Mouse (Mus musculus) spleen, postnatal 14 days (tissue): Measurements from ENCODE around the gene Cd248.

Source experiments
- DNase-seq, 2 experiments: peaks; one replicate each; pipeline ENCODE4 v3.0.0; 2021 to 2022; ENCODE audit warnings: low spot score in 2 of 2

The Cd248 gene

DNA sequence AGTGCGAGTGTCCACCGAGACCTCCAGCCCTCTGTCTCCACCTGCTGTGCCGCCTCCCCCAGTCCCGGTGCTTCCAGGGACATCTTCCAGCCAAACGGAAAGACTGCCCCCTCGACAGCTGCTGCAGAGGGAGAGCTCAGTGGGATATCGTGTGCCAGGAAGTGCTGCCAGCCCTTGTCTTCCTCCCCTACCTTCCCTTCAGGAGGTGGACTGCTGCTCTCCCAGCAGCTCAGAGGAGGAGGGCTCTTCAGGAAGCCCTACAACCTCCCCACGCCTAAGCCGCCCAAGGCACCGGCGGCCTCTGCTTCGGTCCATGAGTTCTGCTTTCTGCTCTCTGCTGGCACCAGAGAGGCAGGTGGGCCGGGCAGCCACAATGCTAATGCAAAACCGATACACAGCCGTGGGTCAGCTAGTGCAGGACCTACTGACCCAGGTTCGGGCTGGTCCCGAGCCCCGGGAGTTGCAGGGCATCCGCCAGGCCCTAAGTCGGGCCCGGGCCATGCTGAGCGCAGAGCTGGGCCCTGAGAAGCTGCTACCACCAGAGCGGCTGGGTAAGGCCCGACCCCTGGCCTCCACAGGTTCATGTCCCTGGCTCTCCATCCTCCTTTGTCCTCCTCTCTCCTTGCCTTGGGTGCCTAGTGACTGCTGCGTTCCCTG is 15.6 kb upstream of the Cd248 start:
- DNase-seq = no peak

DNA sequence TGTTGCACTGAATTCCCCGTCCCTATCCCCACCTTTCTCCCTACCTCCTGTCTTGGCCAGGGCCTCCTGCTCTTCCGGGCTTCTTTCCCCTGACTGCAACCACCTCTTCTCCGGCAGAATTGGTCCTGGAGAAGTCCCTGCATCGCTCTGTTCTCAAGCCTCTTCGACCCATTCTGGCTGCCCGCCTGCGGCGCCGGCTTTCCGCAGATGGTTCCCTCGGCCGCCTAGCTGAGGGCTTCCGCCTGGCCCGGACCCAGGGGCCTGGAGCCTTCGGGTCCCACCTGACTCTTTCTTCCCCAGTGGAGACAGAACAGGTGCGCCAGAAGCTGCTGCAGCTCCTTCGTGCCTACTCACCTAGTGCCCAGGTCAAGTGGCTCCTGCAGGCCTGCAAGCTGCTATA is 15.0 kb upstream of the Cd248 start:
- no peak for DNase-seq

DNA sequence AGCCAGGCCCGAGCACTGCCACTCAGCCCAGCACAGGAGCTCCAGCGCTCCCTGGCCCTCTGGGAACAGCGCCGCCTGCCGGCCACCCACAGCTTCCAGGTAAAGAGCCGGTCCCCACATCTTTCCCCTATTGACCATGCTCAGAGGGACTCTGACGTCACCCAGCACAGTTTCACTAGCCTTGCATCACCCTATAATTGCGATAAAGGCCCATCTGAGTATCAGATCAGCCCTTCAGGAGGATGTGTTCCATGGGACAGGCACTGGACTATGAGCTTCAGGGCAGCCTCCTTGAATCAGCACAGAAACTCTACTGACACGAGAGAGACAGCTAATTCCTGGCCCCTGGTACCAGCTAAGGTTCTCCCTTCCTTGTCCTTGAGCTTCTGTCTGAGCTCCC is 14.0 kb upstream of the Cd248 start:
- peak in 1 of 2 experiments; percentile 56 for DNase-seq

DNA sequence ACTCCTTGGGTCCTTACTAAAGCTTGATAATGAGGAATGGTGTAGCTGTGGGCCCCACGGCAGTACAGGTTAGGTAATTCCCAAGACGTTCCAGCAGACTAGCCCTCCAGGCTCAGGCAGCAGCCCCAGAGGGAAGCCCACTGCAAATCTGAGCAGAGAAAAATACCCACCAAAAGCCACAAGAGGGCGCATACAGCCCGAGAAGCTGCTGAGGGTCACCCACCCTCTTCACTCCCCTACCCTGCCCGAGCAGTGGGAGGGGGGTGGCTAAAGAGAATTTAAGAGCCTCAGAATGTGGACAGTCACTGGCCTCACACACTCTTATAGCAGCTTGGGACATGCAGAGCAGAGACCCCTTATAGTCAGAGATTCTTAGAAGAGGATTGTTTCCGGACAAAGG is 11.6 kb upstream of the Cd248 start:
- no peak for DNase-seq

DNA sequence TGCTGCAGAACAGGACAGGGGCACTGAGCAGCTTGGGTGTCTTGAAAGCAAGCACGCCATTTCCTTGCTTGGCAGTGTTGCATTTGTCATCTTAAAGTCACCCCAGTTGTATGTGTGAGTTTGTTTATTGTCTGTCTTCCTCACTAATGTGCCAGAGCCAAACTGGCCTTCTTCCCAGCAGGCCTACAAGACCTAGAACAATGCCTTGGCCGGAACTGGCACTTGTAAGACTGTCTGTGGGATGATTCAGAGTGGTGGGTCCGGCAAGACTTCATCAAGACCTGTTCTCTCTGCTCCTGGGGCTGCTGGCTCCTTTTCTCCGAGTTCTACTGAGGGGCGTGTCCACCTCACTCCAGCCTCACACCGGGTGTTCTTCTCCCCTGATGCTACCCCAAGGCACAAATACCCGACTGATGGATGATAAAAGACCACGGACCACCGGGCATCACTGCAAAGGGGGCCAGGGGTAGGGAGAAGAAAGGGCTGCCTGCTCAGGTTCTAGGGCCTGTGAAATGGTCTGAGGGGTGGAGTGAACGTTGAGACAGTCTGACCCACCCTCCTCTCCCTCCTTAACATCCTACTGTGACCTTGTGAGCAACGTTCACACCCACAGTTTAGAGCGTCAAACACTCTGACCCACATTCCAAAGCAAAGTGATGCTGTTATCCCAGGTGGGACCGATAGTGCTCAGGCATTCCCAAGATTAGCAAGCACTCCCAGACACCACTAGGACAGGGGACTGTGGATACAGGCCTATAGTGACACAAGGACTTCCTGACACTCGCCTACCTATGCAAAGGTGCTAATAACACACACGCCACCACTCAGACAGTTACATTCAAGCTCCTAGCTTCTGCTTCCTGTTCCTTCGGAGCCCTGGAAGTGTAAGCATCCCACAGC is 9.8 kb upstream of the Cd248 start:
- no peak for DNase-seq

- no peak for DNase-seq
These were observed 8.8 kb upstream of the Cd248 start for GRCm38 (mm10) chr19:5058801-5059771.

GRCm38 (mm10) chr19:5060365-5061330 is 7.2 kb upstream of the Cd248 start:
- DNase-seq = no peak

DNA sequence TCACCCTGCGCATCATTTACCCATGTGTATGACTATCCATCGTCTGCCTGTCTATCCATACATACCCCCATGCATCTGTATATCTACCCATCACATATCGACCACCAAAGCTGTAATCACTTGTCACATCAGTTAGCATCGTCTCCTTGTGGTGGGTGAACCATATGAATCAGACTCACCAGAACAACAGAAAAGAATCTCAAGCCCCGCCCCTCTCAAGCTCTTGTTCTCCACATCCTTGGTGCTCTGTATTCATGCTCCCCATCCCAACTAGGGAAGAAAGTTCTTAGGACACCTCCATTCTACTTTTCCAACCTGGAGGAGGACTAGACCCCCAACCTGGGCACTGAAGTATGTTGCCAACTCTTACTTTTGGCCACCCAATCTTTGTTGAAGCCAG is 5.8 kb upstream of the Cd248 start:
- DNase-seq = no peak

GRCm38 (mm10) chr19:5062446-5062845 is 5.4 kb upstream of the Cd248 start:
- DNase-seq = no peak

- no peak for DNase-seq
These were observed 2.8 kb upstream of the Cd248 start for GRCm38 (mm10) chr19:5065104-5065503.

GRCm38 (mm10) chr19:5067040-5067799 is 658 bp upstream of the Cd248 start:
- DNase-seq = no peak

DNA sequence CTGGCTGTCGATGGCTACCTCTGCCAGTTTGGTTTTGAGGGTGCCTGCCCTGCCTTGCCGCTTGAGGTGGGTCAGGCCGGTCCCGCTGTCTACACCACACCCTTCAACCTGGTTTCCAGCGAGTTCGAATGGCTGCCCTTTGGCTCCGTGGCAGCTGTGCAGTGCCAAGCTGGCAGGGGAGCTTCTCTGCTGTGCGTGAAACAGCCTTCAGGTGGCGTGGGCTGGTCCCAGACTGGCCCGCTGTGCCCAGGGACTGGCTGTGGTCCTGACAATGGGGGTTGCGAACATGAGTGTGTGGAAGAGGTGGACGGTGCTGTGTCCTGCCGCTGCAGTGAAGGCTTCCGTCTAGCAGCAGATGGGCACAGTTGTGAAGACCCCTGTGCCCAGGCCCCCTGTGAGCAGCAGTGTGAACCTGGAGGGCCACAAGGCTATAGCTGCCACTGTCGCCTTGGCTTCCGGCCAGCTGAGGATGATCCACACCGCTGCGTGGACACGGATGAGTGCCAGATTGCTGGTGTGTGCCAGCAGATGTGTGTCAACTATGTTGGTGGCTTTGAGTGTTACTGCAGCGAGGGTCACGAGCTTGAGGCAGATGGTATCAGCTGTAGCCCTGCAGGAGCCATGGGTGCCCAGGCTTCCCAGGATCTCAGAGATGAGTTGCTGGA is 824 bp downstream of the Cd248 start:
- DNase-seq = no peak

DNA sequence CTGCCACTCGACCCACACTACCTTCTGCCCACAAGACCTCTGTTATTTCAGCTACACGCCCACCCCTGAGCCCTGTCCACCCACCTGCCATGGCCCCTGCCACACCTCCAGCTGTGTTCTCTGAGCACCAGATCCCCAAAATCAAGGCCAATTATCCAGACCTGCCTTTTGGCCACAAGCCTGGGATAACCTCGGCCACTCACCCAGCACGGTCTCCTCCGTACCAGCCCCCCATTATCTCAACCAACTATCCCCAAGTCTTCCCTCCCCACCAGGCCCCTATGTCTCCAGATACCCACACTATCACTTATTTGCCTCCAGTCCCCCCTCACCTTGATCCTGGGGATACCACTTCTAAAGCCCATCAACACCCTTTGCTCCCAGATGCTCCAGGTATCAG is 1.6 kb downstream of the Cd248 start:
- no peak for DNase-seq

DNA sequence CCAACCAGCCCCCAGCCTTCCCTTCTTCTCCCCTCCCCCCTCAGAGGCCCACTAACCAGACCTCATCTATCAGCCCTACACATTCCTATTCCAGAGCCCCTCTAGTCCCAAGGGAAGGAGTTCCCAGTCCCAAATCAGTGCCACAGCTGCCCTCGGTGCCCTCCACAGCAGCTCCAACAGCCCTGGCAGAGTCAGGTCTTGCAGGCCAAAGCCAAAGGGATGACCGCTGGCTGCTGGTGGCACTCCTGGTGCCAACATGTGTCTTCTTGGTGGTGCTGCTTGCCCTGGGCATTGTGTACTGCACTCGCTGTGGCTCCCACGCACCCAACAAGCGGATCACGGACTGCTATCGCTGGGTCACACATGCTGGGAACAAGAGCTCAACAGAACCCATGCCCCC is 2.1 kb downstream of the Cd248 start:
- DNase-seq = no peak

- no peak for DNase-seq
These were observed 3.2 kb downstream of the Cd248 start for GRCm38 (mm10) chr19:5071077-5071476.

DNA sequence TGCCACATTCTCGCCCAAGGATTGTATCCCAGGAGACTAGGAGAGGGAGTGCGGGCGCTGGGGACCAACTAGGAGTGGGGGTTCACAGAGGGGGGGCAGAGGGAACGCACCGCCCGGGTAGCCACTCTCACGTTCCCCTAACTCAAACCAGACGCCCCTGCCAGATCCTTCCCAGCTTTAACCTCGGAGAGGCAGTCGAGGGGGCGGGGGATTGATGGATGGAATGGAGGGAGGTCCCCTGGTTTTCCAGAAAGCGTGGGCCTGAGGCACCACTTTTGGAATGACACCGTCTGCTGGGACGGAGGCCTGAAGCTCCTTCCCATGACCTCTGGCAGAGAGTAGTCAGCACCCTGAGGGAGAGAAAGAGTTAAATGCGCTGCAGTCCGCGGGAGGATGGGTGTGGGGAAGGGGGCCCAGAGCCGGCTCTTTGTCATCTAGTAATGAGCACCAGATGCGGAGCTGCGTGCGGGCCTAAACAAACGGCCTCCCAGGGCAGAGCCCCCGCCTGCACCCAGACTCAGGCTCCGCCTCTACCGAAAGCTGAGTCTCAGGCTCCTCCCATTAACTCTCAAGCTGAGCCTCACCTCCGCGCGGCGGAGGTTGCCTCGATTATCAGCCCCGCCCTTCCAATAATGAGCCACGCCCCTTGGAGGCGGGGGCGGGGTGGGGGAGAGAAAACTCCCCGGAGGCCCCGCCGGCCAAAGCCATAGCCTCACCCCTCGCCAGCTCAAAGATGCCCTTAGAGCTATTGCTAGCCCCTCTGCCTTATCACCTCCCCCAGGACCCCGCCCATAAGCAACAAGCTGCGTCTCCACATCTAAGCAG is 3.9 kb downstream of the Cd248 start:
- peak; percentile 48 to 67 for DNase-seq

- DNase-seq = no peak
These were observed 4.6 kb downstream of the Cd248 start for GRCm38 (mm10) chr19:5072389-5073019.

- peak in 1 of 2 experiments; percentile 61 for DNase-seq
These were observed 5.2 kb downstream of the Cd248 start for GRCm38 (mm10) chr19:5073028-5073427.
